Mouse (Mus musculus): Measurements from ENCODE around the gene Prkcb. TPM values are rescaled to one million over a fixed set of nuclear protein-coding genes. Genes with fewer than 3 reads are reported as not detected.

Gene Prkcb
- polyA plus RNA-seq, 1 experiment from 2014 or later: 206 TPM

DNA sequence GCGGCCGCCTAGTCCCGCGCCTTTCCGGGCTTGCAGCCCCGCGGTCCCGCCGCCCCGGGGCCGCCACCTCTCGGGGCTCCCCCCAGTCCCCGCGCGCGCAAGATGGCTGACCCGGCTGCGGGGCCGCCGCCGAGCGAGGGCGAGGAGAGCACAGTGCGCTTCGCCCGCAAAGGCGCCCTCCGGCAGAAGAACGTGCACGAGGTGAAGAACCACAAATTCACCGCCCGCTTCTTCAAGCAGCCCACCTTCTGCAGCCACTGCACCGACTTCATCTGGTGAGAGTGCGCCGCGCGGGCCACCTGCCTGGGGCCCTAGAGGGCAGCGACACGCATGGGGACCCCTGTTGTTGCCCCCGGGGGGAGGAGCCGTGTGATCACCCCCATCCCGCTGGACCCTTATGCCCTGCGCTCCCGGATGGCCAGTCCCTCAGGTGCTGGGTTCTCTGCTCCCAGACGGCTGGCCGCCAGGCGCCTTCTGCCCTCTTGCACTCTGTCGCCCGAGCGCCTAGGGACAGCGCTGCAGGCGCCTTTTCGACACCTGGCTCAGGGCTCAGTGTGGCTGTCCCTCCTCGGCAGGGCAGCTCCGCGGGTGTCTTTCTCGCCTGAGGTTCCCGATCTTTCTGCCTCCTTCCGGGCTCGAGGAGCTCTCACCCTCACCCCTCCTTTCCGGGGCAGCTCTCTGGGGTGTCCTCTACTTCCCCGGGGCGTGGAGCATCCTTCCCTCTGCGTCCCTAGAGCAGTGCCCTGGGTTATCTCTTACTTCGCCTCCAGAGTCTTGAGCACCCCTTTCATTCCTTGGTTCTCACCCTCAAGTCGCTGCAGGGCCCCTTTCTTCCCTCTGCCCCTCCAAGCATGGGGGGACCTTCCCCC, 926 bp downstream of the Prkcb start:
- peak; percentile 79 for DNase-seq (ENCODE audit: low spot score)

DNA sequence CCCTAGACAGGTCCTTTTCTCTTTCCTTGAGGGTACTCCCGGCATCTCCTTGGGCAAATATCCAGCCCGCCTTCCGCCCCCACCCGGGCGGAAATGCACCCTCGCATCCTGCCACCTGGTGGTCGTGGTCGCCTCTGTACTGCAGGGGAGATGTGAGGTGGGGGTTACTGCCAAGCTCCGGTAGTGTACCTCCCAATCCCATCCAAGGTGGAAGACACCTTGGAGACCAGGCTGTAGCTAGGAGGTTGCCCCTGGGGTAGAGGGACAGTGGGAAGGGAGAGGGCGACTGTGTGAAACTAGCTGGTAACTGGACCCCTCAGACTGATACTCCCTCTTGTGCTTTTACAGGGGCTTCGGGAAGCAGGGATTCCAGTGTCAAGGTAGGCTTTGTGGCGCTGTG, 1.6 kb downstream of the Prkcb start:
- DNase-seq (ENCODE audit: low spot score): no peak

DNA sequence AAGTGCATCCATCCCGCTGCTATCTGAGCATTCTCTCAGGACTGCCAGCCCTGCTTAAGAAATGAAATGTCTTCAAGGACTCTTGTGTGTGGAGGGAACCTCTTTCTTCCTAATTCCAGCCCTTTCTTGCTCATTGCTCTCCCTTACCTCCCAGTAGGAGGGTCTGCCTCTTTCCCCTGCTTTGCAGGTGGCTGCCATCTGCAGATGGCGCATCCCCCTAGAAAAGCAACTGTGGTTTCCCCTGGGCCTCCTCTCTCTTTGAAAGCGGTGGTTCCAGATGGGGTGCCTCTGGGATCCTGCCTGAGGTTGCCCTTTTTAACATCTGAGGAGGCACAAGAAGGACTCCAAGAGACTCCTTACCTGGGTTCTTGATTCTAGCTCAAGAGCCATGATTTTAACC, 2.2 kb downstream of the Prkcb start:
- peak; percentile 83 for DNase-seq (ENCODE audit: low spot score)

DNA sequence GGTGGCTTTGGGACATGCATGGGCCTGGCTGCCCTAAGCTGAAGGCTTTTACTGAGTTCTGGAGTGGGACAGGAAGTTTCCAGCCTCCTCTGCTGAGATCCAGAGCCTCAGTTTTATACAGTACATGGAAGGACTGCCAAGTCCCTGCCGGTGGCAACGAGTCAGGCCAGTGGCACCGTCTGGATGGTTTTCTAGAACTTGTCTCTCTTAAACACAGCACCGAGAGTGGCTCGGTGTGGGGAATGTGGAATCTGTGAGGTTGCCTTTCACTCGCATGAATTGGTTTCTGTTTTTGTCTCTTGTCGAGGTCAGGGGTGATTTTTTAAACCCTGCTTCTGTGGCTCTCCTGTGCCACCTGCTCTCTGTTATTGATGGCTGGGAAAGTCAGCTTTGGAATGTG, 3.6 kb downstream of the Prkcb start:
- DNase-seq (ENCODE audit: low spot score): no peak

- no peak for DNase-seq (ENCODE audit: low spot score)
Observed at GRCm38 (mm10) chr7:122294111-122294510, 5.6 kb downstream of the Prkcb start.

DNA sequence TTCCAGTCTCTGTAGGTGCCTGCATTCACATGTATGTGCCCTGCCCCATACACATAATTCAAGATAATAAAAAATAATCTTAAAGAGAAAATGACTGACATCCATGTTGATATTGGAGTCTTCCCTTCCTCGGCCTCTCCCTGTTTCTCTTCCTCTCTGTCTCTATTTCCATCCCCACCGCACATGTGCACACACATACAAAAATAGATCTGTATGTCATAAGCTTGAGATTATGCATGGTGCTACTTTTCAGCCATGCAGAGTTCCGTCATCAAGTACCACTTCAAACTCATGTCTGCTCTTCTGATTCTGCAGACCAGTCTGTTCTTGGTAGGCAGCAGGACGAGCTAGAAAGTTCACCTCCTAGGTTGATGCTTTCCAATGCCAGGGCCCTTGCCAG, 6.8 kb downstream of the Prkcb start:
- DNase-seq (ENCODE audit: low spot score): no peak

- DNase-seq (ENCODE audit: low spot score): no peak
Observed at GRCm38 (mm10) chr7:122296331-122296730, 7.8 kb downstream of the Prkcb start.

GRCm38 (mm10) chr7:122296805-122297204, 8.3 kb downstream of the Prkcb start:
- DNase-seq (ENCODE audit: low spot score): no peak

- no peak for DNase-seq (ENCODE audit: low spot score)
Observed at GRCm38 (mm10) chr7:122297627-122298026, 9.1 kb downstream of the Prkcb start.

DNA sequence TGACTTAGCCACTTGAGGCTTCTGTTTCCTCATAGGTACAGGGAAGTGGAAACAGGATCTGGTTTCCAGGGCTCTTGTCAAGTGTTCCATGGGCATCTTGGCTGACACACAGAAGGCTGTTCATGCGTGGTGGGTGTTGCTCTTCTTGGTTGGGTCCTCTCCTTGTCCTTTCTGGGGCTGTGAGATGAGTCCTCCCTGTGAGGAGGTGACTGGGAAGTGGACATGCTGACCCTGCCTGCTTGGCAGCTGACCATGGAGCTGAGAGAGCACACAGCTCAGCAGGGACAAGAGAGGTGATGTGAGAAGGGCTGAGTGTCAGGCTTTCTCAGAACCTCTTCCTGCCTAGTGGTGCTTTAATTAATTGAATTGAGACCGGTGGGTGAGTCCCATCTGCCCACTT, 10.2 kb downstream of the Prkcb start:
- no peak for DNase-seq (ENCODE audit: low spot score)

DNA sequence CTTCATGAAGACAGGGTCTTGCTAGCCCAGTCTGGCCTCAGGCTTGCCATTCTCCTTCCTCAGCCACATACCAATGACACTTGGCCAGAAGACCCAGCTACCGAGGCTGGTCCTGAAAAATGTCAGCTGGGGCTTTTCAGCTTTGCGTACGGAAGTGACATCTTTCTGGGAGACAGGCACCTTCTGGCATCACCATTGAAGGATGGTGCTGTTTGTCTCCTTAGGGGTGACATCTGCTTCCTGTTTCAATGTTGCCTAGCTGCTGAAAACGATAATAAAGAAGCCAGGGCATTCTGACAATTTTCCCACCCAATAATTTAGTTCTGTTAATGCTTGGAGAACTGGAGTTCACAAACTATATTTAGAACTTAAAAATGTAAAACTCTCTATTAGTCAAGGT, 12.0 kb downstream of the Prkcb start:
- no peak for DNase-seq (ENCODE audit: low spot score)

GRCm38 (mm10) chr7:122302538-122302937, 14.0 kb downstream of the Prkcb start:
- DNase-seq (ENCODE audit: low spot score): no peak

- no peak for DNase-seq (ENCODE audit: low spot score)
Observed at GRCm38 (mm10) chr7:122303988-122304387, 15.4 kb downstream of the Prkcb start.

DNA sequence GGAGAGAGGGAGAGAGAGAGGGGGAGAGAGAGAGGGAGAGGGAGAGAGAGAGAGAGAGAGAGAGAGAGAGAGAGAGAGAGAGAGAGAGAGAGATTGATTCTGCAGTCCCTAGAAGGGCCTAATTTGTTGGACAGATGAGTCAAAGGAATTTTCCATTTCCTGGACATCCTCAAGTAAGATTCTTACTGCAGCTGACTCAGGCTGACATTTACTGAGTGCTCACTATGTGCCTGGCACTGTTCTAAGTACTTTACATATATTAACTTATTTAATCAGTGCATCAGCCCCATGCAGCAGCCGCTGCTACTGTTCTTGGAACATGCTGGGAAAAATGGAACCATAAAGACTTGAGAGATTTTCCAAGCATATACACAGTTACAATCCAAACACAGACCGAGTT, 16.0 kb downstream of the Prkcb start:
- no peak for DNase-seq (ENCODE audit: low spot score)

DNA sequence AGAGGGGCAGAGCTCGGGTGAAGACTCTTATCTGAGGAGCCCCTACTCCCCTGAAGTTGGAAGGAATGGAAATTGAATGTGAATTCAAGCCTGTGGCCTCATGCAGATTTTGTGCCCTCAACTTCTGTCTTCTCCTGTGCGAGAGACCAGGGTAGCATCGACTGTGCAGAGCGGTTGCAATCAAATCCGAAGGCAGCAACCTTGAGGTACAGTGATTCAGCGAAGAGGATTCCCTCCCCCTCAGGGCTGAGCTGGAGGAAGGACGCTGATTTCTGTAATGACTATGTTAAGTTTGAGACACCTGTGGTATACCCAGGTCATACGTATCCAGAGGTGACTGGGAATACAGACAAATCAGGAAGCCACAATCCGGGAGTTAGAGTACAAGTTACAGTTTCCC, 18.7 kb downstream of the Prkcb start:
- DNase-seq (ENCODE audit: low spot score): no peak

GRCm38 (mm10) chr7:122308661-122309060, 20.1 kb downstream of the Prkcb start:
- no peak for DNase-seq (ENCODE audit: low spot score)

DNA sequence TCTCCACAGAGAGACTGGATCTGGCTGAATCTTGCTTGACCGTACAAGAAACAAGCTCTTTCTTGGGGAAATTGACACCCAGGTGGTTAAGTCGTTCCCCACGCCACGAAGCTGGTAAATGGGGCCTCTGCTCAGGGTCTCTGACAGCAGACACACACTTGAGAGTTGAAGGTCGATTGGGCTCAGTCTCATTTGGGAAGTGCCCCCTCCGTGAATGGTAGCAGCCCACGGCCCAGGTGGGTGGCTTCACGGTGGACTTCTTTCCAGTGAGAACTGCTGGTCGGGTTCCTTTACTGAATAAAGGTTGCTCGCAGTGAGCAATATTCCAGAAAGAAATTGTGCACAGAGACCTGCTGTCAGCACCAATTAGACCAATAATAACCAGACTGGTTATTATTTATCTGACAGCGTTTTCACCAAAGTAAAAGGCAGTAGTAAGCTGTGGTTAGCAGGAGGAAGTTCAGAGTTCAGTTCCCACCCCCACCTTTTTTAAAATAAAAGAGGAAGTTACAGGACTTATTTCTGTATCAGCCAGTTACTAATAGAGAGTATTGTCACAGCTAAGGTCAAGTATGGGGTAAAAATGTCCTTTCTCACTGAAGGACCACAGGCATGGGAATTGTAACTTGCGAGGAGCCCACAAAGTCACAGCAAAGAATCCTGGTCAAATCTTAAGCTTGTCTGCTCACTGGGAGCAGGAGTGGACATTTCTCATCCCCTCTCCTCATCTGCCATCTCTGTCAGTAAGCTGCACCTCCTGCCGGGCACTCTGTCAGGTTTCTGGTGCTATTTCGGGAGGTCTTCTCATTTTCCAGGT, 21.6 kb downstream of the Prkcb start:
- DNase-seq (ENCODE audit: low spot score): no peak

GRCm38 (mm10) chr7:122310726-122311018, 22.1 kb downstream of the Prkcb start:
- no peak for DNase-seq (ENCODE audit: low spot score)

DNA sequence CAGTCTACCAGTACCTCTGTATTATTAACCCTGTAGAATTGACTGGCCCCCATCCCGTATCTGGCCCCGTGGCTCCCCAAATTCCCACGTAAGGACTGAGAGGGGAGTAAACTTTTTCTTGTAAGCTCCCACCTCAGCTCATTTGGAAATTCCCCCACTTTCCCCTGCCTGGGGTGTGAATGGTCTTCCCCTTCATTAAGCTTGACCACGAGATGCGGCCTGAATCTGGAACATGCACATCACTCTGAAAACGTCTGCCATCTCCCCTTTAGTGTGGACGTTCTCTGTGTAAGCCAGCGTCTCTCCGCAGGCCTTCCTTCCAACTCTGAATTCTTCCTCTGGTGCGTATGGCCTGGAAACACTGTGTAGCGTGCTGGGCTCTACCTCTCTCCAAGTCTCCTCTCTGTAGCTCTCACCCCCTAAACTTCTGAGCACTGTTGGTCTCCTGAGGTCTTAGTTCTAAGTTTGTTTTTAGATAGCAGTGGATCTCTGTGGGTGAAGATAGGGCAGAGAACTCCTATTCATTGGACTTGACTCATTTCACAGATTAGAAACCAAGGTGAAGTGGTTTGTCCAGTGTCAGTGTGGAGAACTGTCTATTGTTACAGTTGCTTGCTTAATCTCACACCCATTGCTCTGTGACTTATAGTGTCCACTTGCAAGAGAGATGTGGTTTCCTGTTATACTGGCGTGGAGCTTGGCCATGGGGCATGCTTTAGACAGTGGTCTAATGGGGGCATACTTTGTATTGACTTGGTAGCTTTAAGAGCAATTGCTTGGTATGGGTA, 25.3 kb downstream of the Prkcb start:
- DNase-seq (ENCODE audit: low spot score): no peak

- DNase-seq (ENCODE audit: low spot score): no peak
Observed at GRCm38 (mm10) chr7:122315720-122316331, 27.3 kb downstream of the Prkcb start.

GRCm38 (mm10) chr7:122316681-122317080, 28.1 kb downstream of the Prkcb start:
- no peak for DNase-seq (ENCODE audit: low spot score)

- no peak for DNase-seq (ENCODE audit: low spot score)
Observed at GRCm38 (mm10) chr7:122317485-122317884, 28.9 kb downstream of the Prkcb start.

Data from thymus, postnatal 0 days (tissue).